Mouse (Mus musculus) heart, postnatal 0 days (tissue): ENCODE measurements at regions not wholly inside any gene's neighbourhood (a gene's known extent, or its start where the extent isn't known, plus 50 kb on each side); places are given as distances from the start of the nearest gene placed in this dataset.

Source experiments
- ATAC-seq: fragments of 200-750 bp; cut with Nextera tagmentation; 2 replicates; pipeline ENCODE4 v1.8.0; 2017; ENCODE audit warnings: low read depth, moderate number of reproducible peaks, moderate library complexity; ENCODE audit not compliant: insufficient read depth
- DNase-seq: peaks from one replicate; pipeline ENCODE4 v3.0.0-alpha.2; 2016; ENCODE audit warnings: low spot score
- H3K27ac ChIP-seq: fragments of 300-500 bp; sonication (generic); 2 replicates; pipeline ENCODE4 v1.5.1; 2014; ENCODE audit warnings: low read depth, mild to moderate bottlenecking
- H3K27me3 ChIP-seq: fragments of 300-500 bp; sonication (generic); 2 replicates; pipeline ENCODE4 v1.6.1; 2014; ENCODE audit warnings: low read length, mixed read lengths; ENCODE audit not compliant: control insufficient read depth, insufficient read depth
- H3K36me3 ChIP-seq: fragments of 300-500 bp; sonication (generic); replicated peaks from 2 replicates; pipeline ENCODE4 v1.6.1; 2014; ENCODE audit warnings: low read length, mixed read lengths; ENCODE audit not compliant: control insufficient read depth, insufficient read depth
- H3K4me1 ChIP-seq: fragments of 300-500 bp; sonication (generic); 2 replicates; pipeline ENCODE4 v1.6.1; 2014; ENCODE audit warnings: antibody characterized with exemption; ENCODE audit not compliant: control insufficient read depth, insufficient read depth
- H3K4me2 ChIP-seq: fragments of 300-500 bp; sonication (generic); 2 replicates; pipeline ENCODE4 v1.6.1; 2014; ENCODE audit warnings: low read depth, mild to moderate bottlenecking, low read length, moderate library complexity
- H3K4me3 ChIP-seq: fragments of 300-500 bp; sonication (generic); 2 replicates; pipeline ENCODE4 v1.5.1; 2014; ENCODE audit warnings: low read depth, low read length
- H3K9ac ChIP-seq: fragments of 300-500 bp; sonication (generic); replicated peaks from 2 replicates; pipeline ENCODE4 v1.6.1; 2014; ENCODE audit warnings: low read depth, low read length, mixed read lengths
- H3K9me3 ChIP-seq: fragments of 300-500 bp; sonication (generic); replicated peaks from 2 replicates; pipeline ENCODE4 v1.6.1; 2016; ENCODE audit warnings: low read length; ENCODE audit not compliant: control insufficient read depth
- CTCF ChIP-seq: IDR thresholded peaks from 2 replicates; pipeline ENCODE4 v1.5.1; 2016; ENCODE audit warnings: antibody characterized with exemption, control low read depth, low read depth
- EP300 ChIP-seq: IDR thresholded peaks from 2 replicates; pipeline ENCODE4 v1.6.1; 2016; ENCODE audit warnings: antibody characterized with exemption, low read depth
- WGBS: fragments of 180-500 bp; shearing (Covaris S2); extraction: QIAGEN DNeasy Blood & Tissue Kit; methylation state at CpG from one replicate; pipeline ENCODE4 v1.1.7; 2014; 5-methylcytosine and 5-hydroxymethylcytosine counted together

- Histone ChIP-seq H3K4me1 (no peaks in the 10 kb centered on the region), H3K9ac (no peak overlapping the region), H3K9me3 (no peaks in the 10 kb centered on the region), H3K27me3 (no peaks in the 10 kb centered on the region), H3K4me3 (no peak overlapping the region), H3K27ac (no peak overlapping the region), H3K4me2 (no peak overlapping the region), H3K36me3 (no peaks in the 10 kb centered on the region)
- 87% methylated on average over 3 of the region's 3 CpGs for WGBS
- TF ChIP-seq EP300: no peak
- no peak for TF ChIP-seq CTCF
- no peak for DNase-seq
- ATAC-seq: no peak
Measured at GRCm38 (mm10) chr12:43899273-43899672, 310.9 kb downstream of the Dnajb9 start.

GRCm38 (mm10) chr12:43885596-43885995, 324.5 kb downstream of the Dnajb9 start:
- DNase-seq: no peak
- TF ChIP-seq EP300 (no peak), CTCF (no peak)
- Histone ChIP-seq H3K4me1 (no peaks in the 10 kb centered on the region), H3K4me2 (no peak overlapping the region), H3K9ac (no peak overlapping the region), H3K9me3 (no peaks in the 10 kb centered on the region), H3K27me3 (no peaks in the 10 kb centered on the region), H3K36me3 (no peaks in the 10 kb centered on the region), H3K4me3 (no peak overlapping the region), H3K27ac (no peak overlapping the region)
- ATAC-seq: no peak
- WGBS: 42% methylated on average over 3 of the region's 3 CpGs

- Histone ChIP-seq H3K27ac (no peak overlapping the region), H3K4me1 (no peaks in the 10 kb centered on the region), H3K9ac (no peak overlapping the region), H3K9me3 (no peaks in the 10 kb centered on the region), H3K4me2 (no peak overlapping the region), H3K36me3 (no peaks in the 10 kb centered on the region), H3K27me3 (no peaks in the 10 kb centered on the region), H3K4me3 (no peak overlapping the region)
- no peak for TF ChIP-seq CTCF
- TF ChIP-seq EP300: no peak
- 84% methylated on average over 1 of the region's 1 CpGs for WGBS
- no peak for ATAC-seq
- no peak for DNase-seq
Measured at GRCm38 (mm10) chr12:43860479-43860878, 349.6 kb downstream of the Dnajb9 start.

GRCm38 (mm10) chr12:43856370-43856769, 353.8 kb downstream of the Dnajb9 start:
- ATAC-seq (no peak), DNase-seq (no peak)
- Histone ChIP-seq H3K4me2 (no peak overlapping the region), H3K9ac (no peak overlapping the region), H3K27me3 (no peaks in the 10 kb centered on the region), H3K4me3 (no peak overlapping the region), H3K27ac (no peak overlapping the region), H3K4me1 (no peaks in the 10 kb centered on the region), H3K9me3 (no peaks in the 10 kb centered on the region), H3K36me3 (no peaks in the 10 kb centered on the region)
- 67% methylated on average over 4 of the region's 4 CpGs for WGBS
- TF ChIP-seq EP300: no peak
- TF ChIP-seq CTCF: no peak

GRCm38 (mm10) chr12:43852246-43852645, 357.9 kb downstream of the Dnajb9 start:
- no peak overlapping the region for H3K9ac ChIP-seq
- H3K4me2 ChIP-seq: no peak overlapping the region
- TF ChIP-seq EP300 (no peak), CTCF (no peak)
- H3K4me1 ChIP-seq: no peaks in the 10 kb centered on the region
- H3K9me3 ChIP-seq: no peaks in the 10 kb centered on the region
- no peaks in the 10 kb centered on the region for H3K27me3 ChIP-seq
- DNase-seq: no peak
- no peaks in the 10 kb centered on the region for H3K36me3 ChIP-seq
- no peak overlapping the region for H3K27ac ChIP-seq
- no peak for ATAC-seq
- no peak overlapping the region for H3K4me3 ChIP-seq

GRCm38 (mm10) chr12:43851264-43852009, 358.7 kb downstream of the Dnajb9 start:
- WGBS: 45% methylated on average over 4 of the region's 4 CpGs
- Histone ChIP-seq H3K4me3 (no peak overlapping the region), H3K4me1 (no peaks in the 10 kb centered on the region), H3K9me3 (no peaks in the 10 kb centered on the region), H3K9ac (no peak overlapping the region), H3K36me3 (no peaks in the 10 kb centered on the region), H3K27ac (no peak overlapping the region), H3K4me2 (no peak overlapping the region), H3K27me3 (no peaks in the 10 kb centered on the region)
- ATAC-seq (no peak), DNase-seq (no peak)
- TF ChIP-seq EP300: no peak
- no peak for TF ChIP-seq CTCF
